In the genomic region with DNA sequence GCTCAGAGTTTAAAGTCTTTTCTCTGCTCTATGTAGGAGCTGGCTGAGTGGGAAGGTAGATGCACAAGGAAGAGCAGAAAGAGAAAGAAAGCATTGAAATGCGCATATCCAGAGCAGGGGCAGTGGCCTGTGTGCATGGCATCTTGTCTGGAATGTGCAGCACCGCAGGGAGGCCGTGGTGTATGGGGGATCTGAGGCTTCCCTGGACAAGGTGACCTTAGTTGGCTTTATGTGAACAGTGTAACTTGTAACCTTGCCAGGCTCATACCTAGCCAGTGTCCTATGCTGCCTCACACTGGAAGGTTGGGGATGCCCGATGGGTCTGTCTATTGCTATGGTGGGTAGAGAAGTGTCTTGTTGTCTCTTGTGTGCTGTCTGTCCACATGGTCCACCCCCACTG, we compare ENCODE assay signal across 11 mouse cellular contexts.
DNase-seq lines count a peak whose midpoint lies in the region; ATAC-seq and TF ChIP-seq lines count a peak whose summit lies in the region.
"Had no signal": no experiment of that assay in that cellular context is flagged by ENCODE, and none has a peak within 500 bp of the region (broad histone marks: within the 10 kb centered on the region; RNA-seq: fewer than 3 reads in every experiment).

No protein-coding gene starts in this region.

- H3K9ac ChIP-seq in forebrain, embryonic 12.5 days = no peak overlapping the region
- H3K9ac ChIP-seq in forebrain, postnatal 0 days = no peak overlapping the region
- no peak overlapping the region for H3K9ac ChIP-seq in ES-E14 (ENCODE audit: insufficient read depth, low read depth, low read length, poor library complexity, severe bottlenecking)
- H3K9ac ChIP-seq in heart, embryonic 15.5 days = no peak overlapping the region
- no peak overlapping the region for H3K9ac ChIP-seq in kidney, embryonic 16.5 days (replicated peaks; ENCODE audit: low read length)
- H3K9ac ChIP-seq: limb, embryonic 15.5 days had no signal

- H3K27me3 ChIP-seq in forebrain, embryonic 12.5 days = no peaks in the 10 kb centered on the region
- H3K27me3 ChIP-seq in forebrain, postnatal 0 days (ENCODE audit: insufficient read depth, low read length) = no peaks in the 10 kb centered on the region
- no peaks in the 10 kb centered on the region for H3K27me3 ChIP-seq in heart, embryonic 15.5 days
- no peaks in the 10 kb centered on the region for H3K27me3 ChIP-seq in kidney, embryonic 16.5 days (ENCODE audit: insufficient read depth, low read length)
- H3K27me3 ChIP-seq: limb, embryonic 15.5 days had no signal

- H3K4me3 ChIP-seq in forebrain, embryonic 12.5 days (replicated peaks) = no peak overlapping the region
- no peak overlapping the region for H3K4me3 ChIP-seq in forebrain, postnatal 0 days (ENCODE audit: low read depth, low read length)
- H3K4me3 ChIP-seq in ES-E14 (ENCODE audit: insufficient read depth in 1 of 2, low read depth in 1 of 2, low read length in 2 of 2, poor library complexity in 1 of 2, severe bottlenecking in 1 of 2) = no peak overlapping the region
- no peak overlapping the region for H3K4me3 ChIP-seq in heart, embryonic 15.5 days
- no peak overlapping the region for H3K4me3 ChIP-seq in kidney, embryonic 16.5 days (ENCODE audit: low read length)
- H3K4me3 ChIP-seq: limb, embryonic 15.5 days had no signal

- WGBS in forebrain, embryonic 12.5 days = 65% methylated on average over 4 of the region's 4 CpGs
- WGBS in forebrain, postnatal 0 days = 74% methylated on average over 4 of the region's 4 CpGs
- WGBS in heart, embryonic 15.5 days = 42% methylated on average over 4 of the region's 4 CpGs
- 81% methylated on average over 4 of the region's 4 CpGs for WGBS in kidney, embryonic 16.5 days

- peaks cover 59% of the 10 kb centered on the region for H3K4me1 ChIP-seq in forebrain, embryonic 12.5 days
- peaks cover 7% of the 10 kb centered on the region for H3K4me1 ChIP-seq in forebrain, postnatal 0 days (ENCODE audit: insufficient read depth)
- peaks cover 15 to 17% of the 10 kb centered on the region in 2 experiments for H3K4me1 ChIP-seq in ES-E14 (ENCODE audit: control insufficient read depth in 2 of 2, insufficient read depth in 2 of 2, low read length in 2 of 2, poor library complexity in 1 of 2)
- peaks cover 64% of the 10 kb centered on the region for H3K4me1 ChIP-seq in heart, embryonic 15.5 days (replicated peaks)
- peaks cover 25% of the 10 kb centered on the region for H3K4me1 ChIP-seq in kidney, embryonic 16.5 days (ENCODE audit: insufficient read depth, low read length)

- H3K36me3 ChIP-seq in forebrain, embryonic 12.5 days (replicated peaks) = no peaks in the 10 kb centered on the region
- H3K36me3 ChIP-seq in forebrain, postnatal 0 days (ENCODE audit: insufficient read depth) = no peaks in the 10 kb centered on the region
- no peaks in the 10 kb centered on the region for H3K36me3 ChIP-seq in ES-E14 (ENCODE audit: control insufficient read depth, insufficient read depth, low read length, poor library complexity, severe bottlenecking)
- no peaks in the 10 kb centered on the region for H3K36me3 ChIP-seq in heart, embryonic 15.5 days
- 0 out of 2 replicates have a peak, but pooled peaks cover 6% of the 10 kb centered on the region for H3K36me3 ChIP-seq in kidney, embryonic 16.5 days (ENCODE audit: insufficient read depth, low read length)
- H3K36me3 ChIP-seq: limb, embryonic 15.5 days had no signal

- no peak overlapping the region for H3K4me2 ChIP-seq in forebrain, embryonic 12.5 days
- no peak overlapping the region for H3K4me2 ChIP-seq in forebrain, postnatal 0 days (ENCODE audit: low read depth)
- H3K4me2 ChIP-seq in heart, embryonic 15.5 days = no peak overlapping the region
- no peak overlapping the region for H3K4me2 ChIP-seq in kidney, embryonic 16.5 days (replicated peaks; ENCODE audit: low read depth, low read length)
- H3K4me2 ChIP-seq: limb, embryonic 15.5 days had no signal

- peak overlapping the region; percentile 3; the same call in 1 of the 2 replicates for H3K27ac ChIP-seq in forebrain, embryonic 12.5 days
- no peak overlapping the region for H3K27ac ChIP-seq in forebrain, postnatal 0 days (ENCODE audit: low read depth, low read length)
- peak overlapping the region; percentile 14; the same call in 1 of the 2 replicates for H3K27ac ChIP-seq in ES-E14 (ENCODE audit: insufficient read depth, low read depth, low read length, poor library complexity, severe bottlenecking)
- H3K27ac ChIP-seq in heart, embryonic 15.5 days = peak overlapping the region; percentile 74
- peak overlapping the region; percentile 49; the same call in 1 of the 2 replicates for H3K27ac ChIP-seq in kidney, embryonic 16.5 days (ENCODE audit: low read length)
- H3K27ac ChIP-seq: limb, embryonic 15.5 days had no signal

- ATAC-seq in forebrain, embryonic 12.5 days (ENCODE audit: low FRiP score) = no peak
- no peak for ATAC-seq in forebrain, postnatal 0 days
- ATAC-seq in heart, embryonic 15.5 days (replicated peaks; ENCODE audit: insufficient number of reproducible peaks, insufficient read depth, low FRiP score, low read depth) = peak; percentile 85; the same call in 1 of the 2 replicates
- peak; percentile 65; the same call in 1 of the 2 replicates for ATAC-seq in kidney, embryonic 16.5 days (ENCODE audit: low FRiP score, low TSS enrichment)

- DNase-seq in forebrain, postnatal 0 days = no peak
- peak; percentile 57 for DNase-seq in ES-E14 (ENCODE audit: low read depth, low spot score)
- DNase-seq in layer of hippocampus, postnatal 10 days (ENCODE audit: low spot score in 2 of 2) = no peak
- DNase-seq in adrenal gland, postnatal 4 days (ENCODE audit: low spot score in 2 of 2) = no peak
- no peak for DNase-seq in thymus, postnatal 4 days
- DNase-seq: cerebellum, adult 18-20 months; right cerebral cortex, postnatal 14 days had no signal

- no peak for TF ChIP-seq CTCF in forebrain, postnatal 0 days (IDR thresholded peaks at IDR 0.05; ENCODE audit: low read depth)

- H3K9me3 ChIP-seq in forebrain, embryonic 12.5 days = no peaks in the 10 kb centered on the region
- H3K9me3 ChIP-seq in forebrain, postnatal 0 days (ENCODE audit: low read length) = no peaks in the 10 kb centered on the region
- H3K9me3 ChIP-seq in ES-E14 (ENCODE audit: control insufficient read depth, insufficient read depth, low read depth, low read length) = no peaks in the 10 kb centered on the region
- H3K9me3 ChIP-seq in heart, embryonic 15.5 days (replicated peaks) = no peaks in the 10 kb centered on the region
- H3K9me3 ChIP-seq in kidney, embryonic 16.5 days (ENCODE audit: low read length) = no peaks in the 10 kb centered on the region
- H3K9me3 ChIP-seq: limb, embryonic 15.5 days had no signal

- in situ Hi-C loops in ES-E14 (cut with MboI; ENCODE audit: low sequenced_read_pairs in 2 of 2, unreplicated experiment in 2 of 2) = no loop called here

TF ChIP-seq in ES-E14, 5 proteins besides CTCF, POLR2A, EP300 and RAD21:
- TF ChIP-seq ZNF384 (IDR thresholded peaks at IDR 0.05; ENCODE audit: low read depth, low read length) (no peak), MAFK (IDR thresholded peaks at IDR 0.05; ENCODE audit: insufficient read depth, low read depth, low read length) (no peak), CHD2 (IDR thresholded peaks at IDR 0.05; ENCODE audit: low read depth, low read length) (no peak), ZC3H11A (IDR thresholded peaks at IDR 0.05; ENCODE audit: borderline replicate concordance, low read depth, low read length) (no peak), HCFC1 (IDR thresholded peaks at IDR 0.05; ENCODE audit: borderline replicate concordance, insufficient read depth, low read length) (no peak)
TF ChIP-seq in ES-E14: peak in this region for 0.

Comparison
In these comparisons a context has a peak if more than half of its experiments do, and no peak if none do; other contexts are left out.
1. ATAC-seq: peak in heart, embryonic 15.5 days (single experiment) and kidney, embryonic 16.5 days (single experiment); none in forebrain, embryonic 12.5 days (single experiment) and forebrain, postnatal 0 days (single experiment).